Mouse (Mus musculus) hindbrain, embryonic 12.5 days (tissue): Measurements from ENCODE around the gene Shf. TPM values are rescaled to one million over a fixed set of nuclear protein-coding genes. Genes with fewer than 3 reads are reported as not detected.
A peak's percentile ranks its signal among the peaks of the same experiment; 100 is the strongest.
"Not testable (repeated sequence)": the region's sequence is repeated elsewhere in the genome, so short reads cannot be mapped to it uniquely, and the experiment has no call there.

Experiments
- ATAC-seq: fragments of 200-750 bp; cut with Nextera tagmentation; 2 replicates; pipeline ENCODE4 v1.8.0; 2017; ENCODE audit warnings: moderate TSS enrichment; ENCODE audit not compliant: low FRiP score
- H3K27ac ChIP-seq: fragments of 300-500 bp; sonication (generic); 2 replicates; pipeline ENCODE4 v1.5.1; 2016; ENCODE audit warnings: mild to moderate bottlenecking
- H3K27me3 ChIP-seq: fragments of 300-500 bp; sonication (generic); 2 replicates; pipeline ENCODE4 v1.6.1; 2016; ENCODE audit warnings: mild to moderate bottlenecking
- H3K36me3 ChIP-seq: fragments of 300-500 bp; sonication (generic); 2 replicates; pipeline ENCODE4 v1.6.1; 2016; ENCODE audit warnings: mild to moderate bottlenecking
- H3K4me1 ChIP-seq: fragments of 300-500 bp; sonication (generic); 2 replicates; pipeline ENCODE4 v1.6.1; 2016
- H3K4me2 ChIP-seq: fragments of 300-500 bp; sonication (generic); replicated peaks from 2 replicates; pipeline ENCODE4 v1.6.1; 2016; ENCODE audit warnings: mild to moderate bottlenecking
- H3K4me3 ChIP-seq: fragments of 300-500 bp; sonication (generic); 2 replicates; pipeline ENCODE4 v1.5.1; 2016; ENCODE audit warnings: mild to moderate bottlenecking
- H3K9ac ChIP-seq: fragments of 300-500 bp; sonication (generic); 2 replicates; pipeline ENCODE4 v1.6.1; 2016; ENCODE audit warnings: mild to moderate bottlenecking, moderate library complexity
- H3K9me3 ChIP-seq: fragments of 300-500 bp; sonication (generic); replicated peaks from 2 replicates; pipeline ENCODE4 v1.6.1; 2016; ENCODE audit warnings: mild to moderate bottlenecking
- WGBS: fragments of 180-500 bp; shearing (Covaris S2); methylation state at CpG from one replicate; pipeline ENCODE4 v1.1.7; 2016; 5-methylcytosine and 5-hydroxymethylcytosine counted together
- polyA plus RNA-seq: library from polyadenylated mRNA; unstranded; fragments of >200 nt; fragmentation: Nextera tagmentation; extraction: Ambion mirVana; gene quantifications from 2 replicates; pipeline ENCODE4 v1.2.1, GENCODE M21; 2016

Gene Shf
- polyA plus RNA-seq, result 9.1 and 10.7 TPM in 2 replicates

DNA sequence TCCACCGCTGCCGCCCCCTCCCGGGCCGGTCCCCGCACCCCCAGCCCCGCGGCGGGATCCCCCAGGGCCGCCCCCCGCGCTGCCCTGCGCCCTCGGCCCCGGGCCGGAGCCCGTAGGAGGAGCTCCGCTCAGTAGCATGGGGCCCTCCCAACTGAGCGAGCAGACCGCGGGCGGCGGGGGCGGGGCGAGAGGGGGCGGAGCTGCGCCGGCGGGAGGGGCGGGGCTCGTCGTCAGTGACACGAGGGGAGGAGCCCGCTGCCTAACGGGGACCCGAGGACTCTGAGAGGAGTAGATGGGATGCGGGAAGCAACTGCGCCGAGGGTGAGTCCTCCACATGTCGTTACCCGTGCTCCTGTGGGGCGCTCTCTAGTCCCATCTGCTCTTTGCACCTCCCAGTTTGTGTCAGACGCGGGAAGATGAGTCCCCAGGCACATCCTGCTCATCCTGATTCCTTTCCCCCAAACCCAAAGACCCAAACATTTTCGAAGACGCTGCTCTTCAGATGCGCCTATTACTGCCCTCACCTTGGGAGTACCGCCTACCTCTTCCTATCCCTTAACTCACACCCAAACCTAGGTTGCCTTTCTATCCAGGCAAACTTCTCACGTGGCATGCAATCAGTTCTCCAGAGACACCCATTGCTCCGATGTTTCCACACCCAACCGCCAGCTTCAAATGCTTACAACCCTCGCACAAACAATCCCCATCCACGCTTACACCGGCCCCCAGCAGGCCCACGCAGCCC, at the start of gene Shf:
Shf (minus strand) TSS at position 168 of the 745 bp plus-strand sequence.
- 0 out of 2 replicates have a peak, but pooled peaks cover 3% of the 10 kb centered on the region for H3K36me3 ChIP-seq
- 2% methylated on average over 30 of the region's 54 CpGs for WGBS
- peak within 1 kb of the TSS; percentile 84 for H3K4me2 ChIP-seq
- peak within 1 kb of the TSS; percentile 83 for H3K27ac ChIP-seq
- H3K4me3 ChIP-seq, result peak within 1 kb of the TSS; percentile 96
- H3K9me3 ChIP-seq, result no peaks in the 10 kb centered on the region
- H3K9ac ChIP-seq, result peak within 1 kb of the TSS; percentile 99
- ATAC-seq, result peak; percentile 93
- H3K27me3 ChIP-seq, result peaks cover 7% of the 10 kb centered on the region; the same call in 1 of the 2 replicates
- peaks cover 30% of the 10 kb centered on the region for H3K4me1 ChIP-seq

DNA sequence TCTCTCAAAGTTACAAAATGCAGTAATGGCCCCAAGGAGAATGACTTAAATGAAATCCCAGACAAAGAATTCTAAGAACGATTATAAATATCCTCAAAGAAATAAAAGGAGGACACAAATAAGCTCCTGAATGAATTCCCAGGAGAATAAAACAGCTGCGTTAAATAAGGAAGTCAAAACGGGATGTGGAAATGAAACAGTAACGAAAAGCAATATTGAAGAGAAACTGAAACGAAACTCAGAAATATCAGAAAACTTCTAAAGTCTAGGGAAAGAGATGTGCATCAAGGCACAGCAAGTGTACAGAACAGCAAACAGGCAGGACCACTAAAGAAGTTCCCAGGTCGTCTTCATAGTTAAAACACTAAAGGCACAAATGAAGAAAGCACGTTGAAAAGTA, 40.0 kb upstream of the Shf start:
- Histone ChIP-seq H3K4me1 (no peaks in the 10 kb centered on the region), H3K4me2 (no peak overlapping the region), H3K36me3 (no peaks in the 10 kb centered on the region), H3K4me3 (no peak overlapping the region), H3K9me3 (no peaks in the 10 kb centered on the region), H3K27ac (no peak overlapping the region), H3K9ac (no peak overlapping the region), H3K27me3 (no peaks in the 10 kb centered on the region)
- no peak for ATAC-seq
- WGBS, result 81% methylated on average over 7 of the region's 7 CpGs

DNA sequence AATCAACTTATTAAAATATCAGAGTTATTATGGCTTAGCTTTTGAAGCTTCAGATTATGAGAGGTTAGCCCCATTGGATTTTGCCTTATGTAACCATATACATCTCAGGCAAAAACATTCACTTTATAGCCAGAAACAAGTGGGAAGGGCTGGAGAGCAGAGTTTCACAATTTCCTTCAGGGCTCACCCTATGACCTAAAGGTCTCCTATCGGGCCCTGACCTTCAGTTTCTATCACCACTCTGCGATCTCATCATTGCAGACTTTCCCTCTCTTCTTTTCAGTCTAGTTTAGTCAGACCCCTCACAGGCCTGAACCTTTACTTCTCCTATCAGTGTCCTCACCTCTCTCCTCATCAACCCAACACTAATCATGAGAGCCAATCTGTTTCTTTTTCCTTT, 38.6 kb upstream of the Shf start:
- Histone ChIP-seq H3K9me3 (no peaks in the 10 kb centered on the region), H3K36me3 (no peaks in the 10 kb centered on the region), H3K9ac (no peak overlapping the region), H3K4me2 (no peak overlapping the region), H3K27ac (no peak overlapping the region), H3K4me1 (no peaks in the 10 kb centered on the region), H3K4me3 (no peak overlapping the region), H3K27me3 (no peaks in the 10 kb centered on the region)
- no peak for ATAC-seq
- WGBS, result 92% methylated on average over 2 of the region's 2 CpGs

DNA sequence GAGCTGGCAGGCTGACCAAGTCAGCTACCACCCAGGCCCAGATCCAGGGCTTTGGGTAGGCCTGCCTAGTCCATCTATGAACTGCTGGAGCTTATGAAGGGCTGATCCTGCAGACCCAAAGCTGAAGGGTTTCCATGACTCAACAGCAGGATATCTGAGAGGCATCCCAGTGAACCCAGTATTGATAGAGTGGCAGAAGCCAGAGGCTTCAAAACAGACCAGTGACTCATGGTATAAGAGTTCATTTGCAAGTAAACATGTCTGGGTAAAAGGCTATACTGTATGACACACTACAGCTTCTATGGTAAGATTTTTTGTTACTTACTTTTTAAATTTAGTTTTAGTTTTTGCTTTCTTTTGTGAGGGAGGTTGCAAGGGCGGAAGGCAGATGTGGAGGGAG, 27.2 kb upstream of the Shf start:
- Histone ChIP-seq H3K27ac (no peak overlapping the region), H3K36me3 (no peaks in the 10 kb centered on the region), H3K27me3 (no peaks in the 10 kb centered on the region), H3K4me1 (no peaks in the 10 kb centered on the region), H3K9me3 (no peaks in the 10 kb centered on the region), H3K4me3 (no peak overlapping the region), H3K4me2 (no peak overlapping the region), H3K9ac (no peak overlapping the region)
- WGBS, result 91% methylated on average over 1 of the region's 1 CpGs
- ATAC-seq, result no peak

DNA sequence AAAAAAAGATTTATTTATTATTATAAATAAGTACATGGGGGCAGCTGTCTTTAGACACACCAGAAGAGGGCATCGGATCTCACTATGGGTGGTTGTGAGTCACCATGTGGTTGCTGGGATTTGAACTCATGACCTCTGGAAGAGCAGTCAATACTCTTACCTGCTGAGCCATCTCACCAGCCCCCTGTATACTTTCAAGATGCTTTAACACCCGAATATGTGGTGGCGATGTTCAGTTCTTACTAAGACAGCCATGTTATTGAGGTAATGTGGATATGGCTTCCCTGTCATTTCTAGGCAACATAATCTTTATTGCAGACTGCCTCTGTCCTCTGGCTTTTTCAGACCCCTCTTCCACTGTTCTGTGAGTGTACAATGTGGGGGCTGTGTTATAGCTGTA, 18.2 kb upstream of the Shf start:
- not testable (repeated sequence) for H3K9me3 ChIP-seq, H3K4me1 ChIP-seq, H3K27ac ChIP-seq, H3K9ac ChIP-seq, H3K36me3 ChIP-seq, H3K4me2 ChIP-seq, ATAC-seq, H3K27me3 ChIP-seq, H3K4me3 ChIP-seq
- WGBS, result 86% methylated on average over 3 of the region's 3 CpGs

DNA sequence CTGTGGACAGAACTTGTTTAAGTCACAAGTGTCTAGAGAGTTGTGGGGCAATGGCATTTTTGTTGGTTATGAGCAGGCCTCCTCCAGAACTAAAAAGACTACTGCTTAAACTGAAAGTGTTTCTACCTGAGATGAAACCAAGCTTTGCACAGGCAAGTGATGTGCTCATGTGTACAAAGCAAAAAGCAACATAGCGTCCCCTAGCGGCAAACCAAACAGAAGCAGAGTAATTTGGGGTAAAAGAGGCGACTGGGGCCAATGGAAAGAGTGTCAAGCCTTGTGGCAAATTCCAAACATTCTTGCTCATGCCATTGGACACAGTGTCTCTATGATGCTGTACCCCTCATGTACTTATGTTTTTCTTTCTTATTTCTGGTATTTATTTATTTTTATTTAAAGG, 16.1 kb upstream of the Shf start:
- Histone ChIP-seq H3K4me1 (no peaks in the 10 kb centered on the region), H3K27ac (no peak overlapping the region)
- 43% methylated on average over 3 of the region's 3 CpGs for WGBS

DNA sequence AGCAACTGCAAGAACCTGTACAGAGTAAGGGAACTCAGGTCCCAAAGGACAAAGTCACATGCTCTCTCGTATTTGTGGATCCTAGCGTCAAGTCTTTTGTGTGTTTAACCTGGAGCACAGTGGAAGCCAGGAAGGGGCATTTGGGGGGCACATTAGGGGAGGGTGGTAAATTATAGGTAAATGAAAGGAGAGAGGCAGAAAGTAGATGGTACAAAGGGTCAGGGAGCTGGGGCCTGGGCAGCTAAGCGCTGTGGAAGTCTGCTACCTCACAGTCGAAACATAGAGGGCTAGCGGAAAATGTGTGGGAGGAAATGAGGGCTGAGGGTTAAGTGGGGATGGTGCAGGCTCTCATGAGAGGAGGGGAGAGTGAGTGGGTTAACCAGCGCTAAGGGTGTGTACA, 13.2 kb upstream of the Shf start:
- 81% methylated on average over 6 of the region's 6 CpGs for WGBS
- Histone ChIP-seq H3K9ac (no peak overlapping the region), H3K4me1 (no peaks in the 10 kb centered on the region), H3K36me3 (no peaks in the 10 kb centered on the region), H3K4me3 (no peak overlapping the region), H3K4me2 (no peak overlapping the region), H3K27ac (no peak overlapping the region), H3K27me3 (no peaks in the 10 kb centered on the region), H3K9me3 (no peaks in the 10 kb centered on the region)
- ATAC-seq, result no peak

More for the DNA sequence above, 16.1 kb upstream of the Shf start:
- H3K4me3 ChIP-seq, result no peak overlapping the region
- H3K9me3 ChIP-seq, result no peaks in the 10 kb centered on the region
- no peaks in the 10 kb centered on the region for H3K36me3 ChIP-seq
- no peaks in the 10 kb centered on the region for H3K27me3 ChIP-seq
- ATAC-seq, result no peak
- H3K9ac ChIP-seq, result no peak overlapping the region
- no peak overlapping the region for H3K4me2 ChIP-seq

DNA sequence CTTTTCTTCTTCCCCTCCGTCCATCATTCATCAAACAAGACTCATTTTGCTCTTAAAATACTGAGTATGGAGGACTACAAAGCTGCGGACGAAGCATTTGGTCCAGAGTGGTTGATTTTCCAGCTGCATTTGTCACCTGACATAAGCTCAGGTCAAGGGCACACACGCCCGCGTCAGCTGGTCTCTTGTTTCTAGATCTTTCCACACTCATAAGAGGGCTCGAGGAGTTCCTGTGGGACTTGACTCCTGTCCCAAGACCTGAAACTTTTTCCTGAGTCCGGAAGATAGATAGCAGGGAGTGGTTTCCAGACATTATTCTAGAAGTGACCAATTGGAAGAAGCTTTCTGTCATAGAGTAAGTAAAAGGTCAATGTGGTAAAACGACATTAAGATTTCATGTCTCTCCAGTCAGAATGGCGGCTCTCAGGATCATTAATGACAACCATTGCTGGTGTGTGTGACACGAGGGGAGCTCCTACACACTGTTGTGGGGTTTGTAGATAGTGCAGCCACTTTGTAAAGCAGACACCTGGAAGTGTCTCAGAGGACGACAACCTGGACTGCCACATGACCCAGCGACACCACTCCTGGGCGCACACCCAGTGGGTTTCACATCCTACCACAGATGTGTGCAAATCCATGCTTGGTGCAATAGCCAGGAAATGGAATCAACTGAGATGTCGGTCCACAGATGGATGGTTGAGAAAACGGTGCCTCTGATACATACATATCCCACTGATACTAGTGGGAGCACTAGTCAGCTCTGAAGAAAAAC, 12.6 kb upstream of the Shf start:
- H3K9ac ChIP-seq, result no peak overlapping the region
- 75% methylated on average over 16 of the region's 16 CpGs for WGBS
- no peaks in the 10 kb centered on the region for H3K9me3 ChIP-seq
- no peak overlapping the region for H3K4me2 ChIP-seq
- H3K27ac ChIP-seq, result no peak overlapping the region
- ATAC-seq, result no peak
- H3K4me3 ChIP-seq, result no peak overlapping the region
- no peaks in the 10 kb centered on the region for H3K27me3 ChIP-seq
- no peaks in the 10 kb centered on the region for H3K4me1 ChIP-seq
- H3K36me3 ChIP-seq, result no peaks in the 10 kb centered on the region

DNA sequence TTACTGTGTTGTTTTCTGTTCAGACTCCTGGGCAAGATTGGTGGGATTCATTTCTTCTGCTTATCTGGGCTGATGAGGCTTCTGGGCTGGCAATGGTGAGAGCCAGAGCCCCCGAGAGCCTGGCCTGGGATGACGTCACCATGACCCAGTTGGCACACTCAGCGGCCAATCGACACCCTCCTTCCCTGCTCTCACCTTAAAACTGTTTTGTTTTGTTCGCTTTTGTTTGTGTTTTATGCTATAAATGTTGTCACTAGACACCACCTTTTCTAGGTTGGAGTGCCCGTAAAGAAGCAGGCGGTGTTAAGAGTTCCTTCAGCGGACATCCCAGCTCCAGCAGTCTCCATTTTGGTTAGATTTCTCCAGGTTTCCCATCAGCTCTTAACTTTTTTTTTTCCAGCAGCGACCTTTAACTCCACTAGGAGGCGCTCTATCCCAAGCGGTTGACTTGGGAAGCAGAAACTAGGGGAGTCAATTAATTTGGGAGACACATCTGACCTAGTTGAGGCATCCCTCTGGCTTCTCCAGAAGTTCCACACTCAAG, 11.9 kb upstream of the Shf start:
- Histone ChIP-seq H3K4me2 (peak overlapping the region; percentile 42), H3K27me3 (no peaks in the 10 kb centered on the region), H3K27ac (no peak overlapping the region), H3K4me3 (no peak overlapping the region; the same call in 1 of the 2 replicates), H3K9me3 (no peaks in the 10 kb centered on the region), H3K9ac (no peak overlapping the region), H3K36me3 (no peaks in the 10 kb centered on the region), H3K4me1 (0 out of 2 replicates have a peak, but pooled peaks cover 3% of the 10 kb centered on the region)
- 10% methylated on average over 11 of the region's 11 CpGs for WGBS
- ATAC-seq, result no peak

DNA sequence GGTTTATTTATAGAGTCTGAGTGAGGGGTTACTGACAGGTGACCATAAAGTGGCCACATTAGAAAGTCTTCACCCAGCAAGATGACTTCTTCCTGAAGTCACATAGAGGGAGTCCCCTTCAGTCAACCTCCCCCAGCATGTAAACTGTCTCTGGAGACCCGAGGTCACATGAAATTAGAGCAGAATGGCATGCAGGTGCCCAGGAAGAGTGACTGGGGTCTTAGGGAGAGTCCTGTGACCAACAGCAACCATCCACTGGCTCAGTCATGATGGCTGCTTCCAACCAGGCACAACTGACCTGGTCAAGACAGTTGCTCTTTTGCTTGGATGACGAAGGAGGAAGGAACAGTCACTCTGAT, 10.3 kb upstream of the Shf start:
- H3K9ac ChIP-seq, result no peak overlapping the region
- 42% methylated on average over 2 of the region's 2 CpGs for whole genome bisulfite sequencing
- ATAC-seq, result no peak
- no peaks in the 10 kb centered on the region for H3K27me3 ChIP-seq
- no peak overlapping the region for H3K4me3 ChIP-seq
- H3K4me2 ChIP-seq, result no peak overlapping the region
- H3K36me3 ChIP-seq, result no peaks in the 10 kb centered on the region
- H3K27ac ChIP-seq, result no peak overlapping the region
- no peaks in the 10 kb centered on the region for H3K9me3 ChIP-seq
- H3K4me1 ChIP-seq, result 0 out of 2 replicates have a peak, but pooled peaks cover 6% of the 10 kb centered on the region

DNA sequence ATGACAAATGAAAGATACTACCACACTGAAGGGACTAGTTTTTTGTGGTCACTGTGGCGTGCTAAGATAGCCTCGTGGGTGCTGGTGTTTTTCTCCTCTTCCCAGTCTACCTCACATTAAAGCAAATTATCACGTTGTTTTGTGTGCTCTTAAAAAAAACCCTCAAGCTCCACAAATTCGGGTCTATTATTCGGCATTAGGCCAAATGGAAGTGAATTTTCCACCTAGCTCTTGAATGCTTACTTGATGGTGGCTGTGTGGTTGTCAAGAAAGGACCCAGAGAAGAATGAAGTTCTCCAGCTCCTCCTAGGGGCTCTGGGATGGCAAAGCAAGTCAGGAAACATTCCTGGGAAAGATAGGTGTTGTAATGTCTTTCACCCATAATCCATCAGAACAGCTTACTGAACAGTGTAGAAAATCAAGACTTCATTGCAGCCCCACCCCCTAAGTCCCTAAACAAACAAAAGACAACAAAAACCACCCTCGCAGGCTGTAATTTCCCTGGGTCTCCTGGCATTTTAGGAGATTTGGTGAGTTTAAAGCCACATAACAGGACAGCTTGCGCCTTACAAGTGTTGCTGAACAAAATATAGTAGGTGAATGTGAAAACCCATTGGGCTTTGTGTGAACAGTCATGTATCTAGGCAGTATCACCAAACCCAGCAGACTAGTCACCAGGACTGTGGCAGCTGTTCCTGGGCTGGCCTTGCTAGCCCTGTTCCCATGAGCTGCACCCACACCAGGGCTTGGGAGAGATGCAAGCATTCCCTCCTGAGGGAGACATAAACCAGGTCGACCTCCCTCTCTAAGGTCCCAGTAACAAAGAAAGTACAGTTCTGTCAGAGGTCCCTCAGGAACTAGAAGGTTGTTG, 9.7 kb upstream of the Shf start:
- 23% methylated on average over 8 of the region's 8 CpGs for WGBS
- 0 out of 2 replicates have a peak overlapping the region, but pooled peaks have one; percentile 77 for H3K9ac ChIP-seq
- no peaks in the 10 kb centered on the region for H3K36me3 ChIP-seq

More for the DNA sequence above, 9.7 kb upstream of the Shf start:
- Histone ChIP-seq H3K4me2 (peak overlapping the region; percentile 45), H3K4me3 (peak overlapping the region; percentile 56), H3K27me3 (no peaks in the 10 kb centered on the region), H3K9me3 (no peaks in the 10 kb centered on the region), H3K27ac (peak overlapping the region; percentile 91; the same call in 1 of the 2 replicates), H3K4me1 (0 out of 2 replicates have a peak, but pooled peaks cover 6% of the 10 kb centered on the region)
- ATAC-seq, result no peak
